In the genomic region with DNA sequence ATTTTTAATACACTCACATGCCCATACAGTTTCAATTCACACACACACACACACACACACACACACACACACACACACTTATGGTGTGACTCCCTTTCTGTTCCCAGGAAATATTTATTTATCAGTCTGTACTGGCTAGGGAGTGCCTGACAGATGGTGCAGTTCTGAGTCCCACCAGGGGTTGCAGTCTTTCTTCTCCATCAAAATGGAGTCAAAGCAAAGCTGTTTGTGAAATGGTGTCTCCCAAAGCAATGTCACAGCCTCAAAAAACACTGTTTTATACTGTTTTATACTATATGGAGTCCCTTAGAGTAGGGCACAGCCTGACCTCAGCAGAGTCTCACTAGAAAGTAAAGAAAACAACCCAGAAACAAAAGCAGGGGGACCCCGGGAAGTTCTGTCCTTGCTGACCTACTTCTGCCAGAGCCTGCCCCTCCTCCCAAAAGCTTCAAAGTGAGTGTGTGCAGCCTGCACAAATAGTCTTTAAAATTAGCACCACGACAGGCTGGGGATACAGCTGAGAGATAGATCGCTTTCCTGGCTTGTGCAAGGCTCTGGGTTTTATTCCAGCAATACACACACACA, we compare ENCODE assay signal across 8 mouse cellular contexts. TPM values are rescaled to one million over a fixed set of nuclear protein-coding genes. Genes with fewer than 3 reads are reported as not detected.
DNase-seq lines count a peak whose midpoint lies in the region; ATAC-seq and TF ChIP-seq lines count a peak whose summit lies in the region.

No protein-coding gene starts in this region.

- H3K4me2 ChIP-seq in lung, embryonic 14.5 days, result no peak overlapping the region
- no peak overlapping the region for H3K4me2 ChIP-seq in forebrain, postnatal 0 days (ENCODE audit: low read depth)
- H3K4me2 ChIP-seq in intestine, embryonic 15.5 days (replicated peaks), result no peak overlapping the region
- H3K4me2 ChIP-seq in midbrain, embryonic 14.5 days (ENCODE audit: low read length), result no peak overlapping the region

- no peaks in the 10 kb centered on the region for H3K9me3 ChIP-seq in lung, embryonic 14.5 days (ENCODE audit: low read depth, low read length)
- no peaks in the 10 kb centered on the region for H3K9me3 ChIP-seq in forebrain, postnatal 0 days (ENCODE audit: low read length)
- H3K9me3 ChIP-seq in intestine, embryonic 15.5 days, result no peaks in the 10 kb centered on the region
- no peaks in the 10 kb centered on the region for H3K9me3 ChIP-seq in midbrain, embryonic 14.5 days (ENCODE audit: control insufficient read depth, low read length)

- peak; percentile 48 for ATAC-seq in lung, embryonic 14.5 days (ENCODE audit: insufficient read depth)
- ATAC-seq in forebrain, postnatal 0 days, result peak; percentile 92
- ATAC-seq in intestine, embryonic 15.5 days, result peak; percentile 70
- no peak for ATAC-seq in midbrain, embryonic 14.5 days (ENCODE audit: low FRiP score, low TSS enrichment)

- peaks cover 35% of the 10 kb centered on the region for H3K4me1 ChIP-seq in lung, embryonic 14.5 days (ENCODE audit: insufficient read depth)
- H3K4me1 ChIP-seq in forebrain, postnatal 0 days (ENCODE audit: insufficient read depth), result peaks cover 13% of the 10 kb centered on the region; the same call in 1 of the 2 replicates
- H3K4me1 ChIP-seq in intestine, embryonic 15.5 days (replicated peaks), result peaks cover 26% of the 10 kb centered on the region
- peaks cover 10% of the 10 kb centered on the region; the same call in 1 of the 2 replicates for H3K4me1 ChIP-seq in midbrain, embryonic 14.5 days (ENCODE audit: control insufficient read depth, insufficient read depth, low read length)

- WGBS in lung, embryonic 14.5 days, result 8% methylated on average over 3 of the region's 3 CpGs
- 10% methylated on average over 3 of the region's 3 CpGs for WGBS in forebrain, postnatal 0 days
- 18% methylated on average over 3 of the region's 3 CpGs for WGBS in intestine, embryonic 15.5 days
- 35% methylated on average over 3 of the region's 3 CpGs for WGBS in midbrain, embryonic 14.5 days

- peak overlapping the region; percentile 98 for H3K27ac ChIP-seq in lung, embryonic 14.5 days (ENCODE audit: low read depth)
- H3K27ac ChIP-seq in forebrain, postnatal 0 days (ENCODE audit: low read depth, low read length), result peak overlapping the region; percentile 85
- peak overlapping the region; percentile 91 for H3K27ac ChIP-seq in intestine, embryonic 15.5 days
- H3K27ac ChIP-seq in midbrain, embryonic 14.5 days (replicated peaks; ENCODE audit: low read depth, low read length), result peak overlapping the region; percentile 60; the same call in 1 of the 2 replicates

- TF ChIP-seq CTCF in lung, embryonic 14.5 days (IDR thresholded peaks at IDR 0.05; ENCODE audit: low read depth), result peak; percentile 56
- TF ChIP-seq CTCF in forebrain, postnatal 0 days (IDR thresholded peaks at IDR 0.05; ENCODE audit: low read depth), result peak; percentile 60

- no peaks in the 10 kb centered on the region for H3K36me3 ChIP-seq in lung, embryonic 14.5 days (ENCODE audit: insufficient read depth)
- no peaks in the 10 kb centered on the region for H3K36me3 ChIP-seq in forebrain, postnatal 0 days (ENCODE audit: insufficient read depth)
- H3K36me3 ChIP-seq in intestine, embryonic 15.5 days, result no peaks in the 10 kb centered on the region
- H3K36me3 ChIP-seq in midbrain, embryonic 14.5 days (ENCODE audit: control insufficient read depth, insufficient read depth, low read length), result no peaks in the 10 kb centered on the region

- H3K4me3 ChIP-seq in lung, embryonic 14.5 days (ENCODE audit: low read depth, low read length), result no peak overlapping the region
- no peak overlapping the region for H3K4me3 ChIP-seq in forebrain, postnatal 0 days (ENCODE audit: low read depth, low read length)
- H3K4me3 ChIP-seq in intestine, embryonic 15.5 days (replicated peaks), result no peak overlapping the region
- no peak overlapping the region for H3K4me3 ChIP-seq in midbrain, embryonic 14.5 days (replicated peaks; ENCODE audit: low read depth, low read length)

- no peaks in the 10 kb centered on the region for H3K27me3 ChIP-seq in lung, embryonic 14.5 days (ENCODE audit: insufficient read depth, low read length)
- H3K27me3 ChIP-seq in forebrain, postnatal 0 days (ENCODE audit: insufficient read depth, low read length), result no peaks in the 10 kb centered on the region
- H3K27me3 ChIP-seq in intestine, embryonic 15.5 days (replicated peaks), result no peaks in the 10 kb centered on the region
- H3K27me3 ChIP-seq in midbrain, embryonic 14.5 days (ENCODE audit: control insufficient read depth, insufficient read depth, low read length), result no peaks in the 10 kb centered on the region

- peak overlapping the region; percentile 35 for H3K9ac ChIP-seq in lung, embryonic 14.5 days
- H3K9ac ChIP-seq in forebrain, postnatal 0 days, result no peak overlapping the region
- no peak overlapping the region for H3K9ac ChIP-seq in intestine, embryonic 15.5 days
- no peak overlapping the region for H3K9ac ChIP-seq in midbrain, embryonic 14.5 days (replicated peaks; ENCODE audit: low read length)

- DNase-seq in lung, embryonic 14.5 days, result peak; percentile 80
- DNase-seq in lung, postnatal 25 days (ENCODE audit: low spot score), result no peak
- DNase-seq in cerebellum, adult 8-10 months, result peak; percentile 76
- peak; percentile 80 for DNase-seq in forebrain, postnatal 0 days
- DNase-seq in midbrain, embryonic 14.5 days, result peak; percentile 71
- no peak for DNase-seq in adrenal gland, postnatal 36 days
- DNase-seq in right cerebral cortex, adult 18-20 months, result no peak

RNA-seq across cellular contexts. Expression of a gene that starts 3.3 kb away (rescaled TPM):
- 98.0 and 99.6 TPM in 2 replicates for polyA plus RNA-seq in lung, embryonic 14.5 days (2014; fragmentation: Nextera tagmentation; extraction: Ambion mirVana)
- 5.7 and 7.9 TPM in 2 replicates for total RNA-seq in forebrain, postnatal 0 days (2014; rRNA removed)
- 5.5 and 6.4 TPM in 2 replicates for polyA plus RNA-seq in forebrain, postnatal 0 days (2015; fragmentation: Nextera tagmentation; extraction: Ambion mirVana)
- polyA plus RNA-seq in intestine, embryonic 15.5 days (2015; fragmentation: Nextera tagmentation; extraction: Ambion mirVana), result 130 and 145 TPM in 2 replicates
- polyA plus RNA-seq in midbrain, embryonic 14.5 days (2014; fragmentation: Nextera tagmentation; extraction: Ambion mirVana), result 2.7 and 8.0 TPM in 2 replicates
- 10 to 100 TPM; 16.8 to 23.1 TPM for total RNA-seq in adrenal gland, postnatal 36 days (2021)

RNA-seq across cellular contexts. Expression of a gene that starts 15.7 kb away (rescaled TPM):
- 0.86 and 1.6 TPM in 2 replicates for polyA plus RNA-seq in lung, embryonic 14.5 days (2014; fragmentation: Nextera tagmentation; extraction: Ambion mirVana)
- total RNA-seq in forebrain, postnatal 0 days (2014; rRNA removed), result 0.33 and 2.8 TPM in 2 replicates
- 0.21 and 1.5 TPM in 2 replicates for polyA plus RNA-seq in forebrain, postnatal 0 days (2015; fragmentation: Nextera tagmentation; extraction: Ambion mirVana)
- 4.8 and 4.9 TPM in 2 replicates for polyA plus RNA-seq in intestine, embryonic 15.5 days (2015; fragmentation: Nextera tagmentation; extraction: Ambion mirVana)
- not detected in 2 replicates for polyA plus RNA-seq in midbrain, embryonic 14.5 days (2014; fragmentation: Nextera tagmentation; extraction: Ambion mirVana)
- total RNA-seq in adrenal gland, postnatal 36 days (2021), result under 1 TPM; 0.50 to 0.89 TPM

RNA-seq across cellular contexts. Expression of a gene that starts 22.7 kb away (rescaled TPM):
- not detected in 2 replicates for polyA plus RNA-seq in lung, embryonic 14.5 days (2014; fragmentation: Nextera tagmentation; extraction: Ambion mirVana)
- not detected in 2 replicates for total RNA-seq in forebrain, postnatal 0 days (2014; rRNA removed)
- polyA plus RNA-seq in forebrain, postnatal 0 days (2015; fragmentation: Nextera tagmentation; extraction: Ambion mirVana), result not detected in 2 replicates
- polyA plus RNA-seq in intestine, embryonic 15.5 days (2015; fragmentation: Nextera tagmentation; extraction: Ambion mirVana), result 5.4 and 5.6 TPM in 2 replicates
- not detected in 2 replicates for polyA plus RNA-seq in midbrain, embryonic 14.5 days (2014; fragmentation: Nextera tagmentation; extraction: Ambion mirVana)
- not detected for total RNA-seq in adrenal gland, postnatal 36 days (2021)

RNA-seq across cellular contexts. Expression of a gene that starts 41.3 kb away (rescaled TPM):
- 1.5 and 2.5 TPM in 2 replicates for polyA plus RNA-seq in lung, embryonic 14.5 days (2014; fragmentation: Nextera tagmentation; extraction: Ambion mirVana)
- total RNA-seq in forebrain, postnatal 0 days (2014; rRNA removed), result 1.2 and 1.6 TPM in 2 replicates
- polyA plus RNA-seq in forebrain, postnatal 0 days (2015; fragmentation: Nextera tagmentation; extraction: Ambion mirVana), result 1.2 and 1.4 TPM in 2 replicates
- polyA plus RNA-seq in intestine, embryonic 15.5 days (2015; fragmentation: Nextera tagmentation; extraction: Ambion mirVana), result 1.4 and 4.3 TPM in 2 replicates
- polyA plus RNA-seq in midbrain, embryonic 14.5 days (2014; fragmentation: Nextera tagmentation; extraction: Ambion mirVana), result 1.1 TPM in 1 of 2 replicates, not detected in the other
- total RNA-seq in adrenal gland, postnatal 36 days (2021), result 1 to 10 TPM in 1 of 2 experiments, under 1 TPM in 1; 0.40 to 1.2 TPM

Comparison
In these comparisons a context has a peak if more than half of its experiments do, and no peak if none do; other contexts are left out.
1. DNase-seq: peak in lung, embryonic 14.5 days (single experiment), cerebellum, adult 8-10 months (single experiment), forebrain, postnatal 0 days (single experiment) and midbrain, embryonic 14.5 days (single experiment); none in lung, postnatal 25 days (single experiment), adrenal gland, postnatal 36 days (0 of 2) and right cerebral cortex, adult 18-20 months (single experiment).
2. RNA of a gene that starts 3.3 kb away (polyA plus RNA-seq): 130 to 145 TPM in intestine, embryonic 15.5 days and 98.0 to 99.6 TPM in lung, embryonic 14.5 days; 2.7 to 8.0 TPM in midbrain, embryonic 14.5 days and 5.5 to 6.4 TPM in forebrain, postnatal 0 days; every median in the first group is over 10 times any median in the second.
3. Peak in every context shown above with its lines, with median percentiles within 50 percentile points of each other: H3K27ac ChIP-seq.